Mouse (Mus musculus) embryonic fibroblast, embryonic 13.5 days (primary cell): Measurements from ENCODE around the gene Ptgir.

Experiments
- CTCF ChIP-seq: IDR thresholded peaks from 2 replicates; pipeline ENCODE4 v1.5.1; 2011; ENCODE audit warnings: mild to moderate bottlenecking, control low read depth, low read length, moderate library complexity, borderline replicate concordance; ENCODE audit not compliant: insufficient read depth
- POLR2A ChIP-seq: IDR thresholded peaks from 2 replicates; pipeline ENCODE4 v1.6.1; 2011; ENCODE audit warnings: low read depth, mild to moderate bottlenecking, control low read depth, low read length, moderate library complexity

- TF ChIP-seq POLR2A (peak; percentile 75), CTCF (no peak)
Observed at GRCm38 (mm10) chr7:16922360-16922973, 16.2 kb downstream of the Ptgir start.
